Mouse (Mus musculus): ENCODE data around the gene Spaca6. TPM values are rescaled to one million over a fixed set of nuclear protein-coding genes. Genes with fewer than 3 reads are reported as not detected.

The Spaca6 gene
- 29.6 and 35.7 TPM in 2 replicates for polyA plus RNA-seq (2015; fragmentation: Nextera tagmentation; extraction: Ambion mirVana)

GRCm38 (mm10) chr17:17826751-17827657 lies at the start of gene Spaca6:
Spaca6 (plus strand) TSS chr17:17827158.
- peak; percentile 86 for ATAC-seq (ENCODE audit: insufficient read depth, low FRiP score, low read depth)
- Histone ChIP-seq H3K27me3 (replicated peaks) (no peaks in the 10 kb centered on the region), H3K9me3 (no peaks in the 10 kb centered on the region), H3K4me2 (peak within 1 kb of the TSS; percentile 67), H3K9ac (peak within 1 kb of the TSS; percentile 60), H3K4me1 (peaks cover 23% of the 10 kb centered on the region; the same call in 1 of the 2 replicates), H3K36me3 (0 out of 2 replicates have a peak, but pooled peaks cover 6% of the 10 kb centered on the region), H3K27ac (peak within 1 kb of the TSS; percentile 99), H3K4me3 (replicated peaks) (peak within 1 kb of the TSS; percentile 82)
- WGBS, result 1% methylated on average over 39 of the region's 42 CpGs

- no peaks in the 10 kb centered on the region for H3K4me1 ChIP-seq
- 69% methylated on average over 3 of the region's 3 CpGs for WGBS
Measured at GRCm38 (mm10) chr17:17790866-17791630, 35.9 kb upstream of the Spaca6 start.

GRCm38 (mm10) chr17:17792578-17792977 lies 34.4 kb upstream of the Spaca6 start:
- Histone ChIP-seq H3K9me3 (no peaks in the 10 kb centered on the region), H3K4me2 (no peak overlapping the region), H3K36me3 (no peaks in the 10 kb centered on the region), H3K27me3 (replicated peaks) (no peaks in the 10 kb centered on the region), H3K4me1 (no peaks in the 10 kb centered on the region), H3K27ac (no peak overlapping the region), H3K4me3 (replicated peaks) (no peak overlapping the region), H3K9ac (no peak overlapping the region)
- no peak; the same call in 1 of the 2 replicates for ATAC-seq (ENCODE audit: insufficient read depth, low FRiP score, low read depth)
- 29% methylated on average over 1 of the region's 1 CpGs for WGBS

More at GRCm38 (mm10) chr17:17790866-17791630, 35.9 kb upstream of the Spaca6 start:
- no peaks in the 10 kb centered on the region for H3K36me3 ChIP-seq
- H3K27me3 ChIP-seq (replicated peaks), result no peaks in the 10 kb centered on the region
- ATAC-seq (ENCODE audit: insufficient read depth, low FRiP score, low read depth), result no peak
- H3K4me3 ChIP-seq (replicated peaks), result no peak overlapping the region
- no peak overlapping the region for H3K27ac ChIP-seq
- H3K9me3 ChIP-seq, result no peaks in the 10 kb centered on the region
- no peak overlapping the region for H3K9ac ChIP-seq
- H3K4me2 ChIP-seq, result no peak overlapping the region

GRCm38 (mm10) chr17:17795527-17795926 lies 31.4 kb upstream of the Spaca6 start:
- ATAC-seq (ENCODE audit: insufficient read depth, low FRiP score, low read depth), result no peak
- WGBS, result 43% methylated on average over 2 of the region's 2 CpGs
- no peak overlapping the region for H3K27ac ChIP-seq
- H3K4me2 ChIP-seq, result no peak overlapping the region
- no peak overlapping the region for H3K9ac ChIP-seq
- H3K9me3 ChIP-seq, result no peaks in the 10 kb centered on the region
- H3K27me3 ChIP-seq (replicated peaks), result no peaks in the 10 kb centered on the region
- H3K4me1 ChIP-seq, result no peaks in the 10 kb centered on the region
- H3K4me3 ChIP-seq (replicated peaks), result no peak overlapping the region
- no peaks in the 10 kb centered on the region for H3K36me3 ChIP-seq

GRCm38 (mm10) chr17:17823612-17824336 lies 3.2 kb upstream of the Spaca6 start:
- H3K4me3 ChIP-seq (replicated peaks), result no peak overlapping the region
- 0 out of 2 replicates have a peak, but pooled peaks cover 6% of the 10 kb centered on the region for H3K4me1 ChIP-seq
- H3K9ac ChIP-seq, result no peak overlapping the region
- 80% methylated on average over 6 of the region's 6 CpGs for WGBS
- no peaks in the 10 kb centered on the region for H3K27me3 ChIP-seq (replicated peaks)
- no peak for ATAC-seq (ENCODE audit: insufficient read depth, low FRiP score, low read depth)
- no peak overlapping the region for H3K27ac ChIP-seq
- no peak overlapping the region for H3K4me2 ChIP-seq
- H3K36me3 ChIP-seq, result no peaks in the 10 kb centered on the region
- no peaks in the 10 kb centered on the region for H3K9me3 ChIP-seq

- ATAC-seq (ENCODE audit: insufficient read depth, low FRiP score, low read depth), result peak; percentile 8; the same call in 1 of the 2 replicates
- Histone ChIP-seq H3K27ac (peak overlapping the region; percentile 99), H3K9me3 (no peaks in the 10 kb centered on the region), H3K27me3 (replicated peaks) (no peaks in the 10 kb centered on the region), H3K36me3 (0 out of 2 replicates have a peak, but pooled peaks cover under 1% of the 10 kb centered on the region), H3K4me1 (peaks cover 20% of the 10 kb centered on the region; the same call in 1 of the 2 replicates), H3K4me3 (replicated peaks) (peak overlapping the region; percentile 82), H3K9ac (peak overlapping the region; percentile 43; the same call in 1 of the 2 replicates), H3K4me2 (peak overlapping the region; percentile 67)
- WGBS, result under 1% methylated on average over 20 of the region's 22 CpGs
Measured at GRCm38 (mm10) chr17:17825921-17826591, 902 bp upstream of the Spaca6 start.

- H3K4me2 ChIP-seq, result peak overlapping the region; percentile 67
- 0 out of 2 replicates have a peak, but pooled peaks cover 6% of the 10 kb centered on the region for H3K36me3 ChIP-seq
- peaks cover 25% of the 10 kb centered on the region; the same call in 1 of the 2 replicates for H3K4me1 ChIP-seq
- WGBS, result 0% methylated on average over 13 of the region's 13 CpGs
- H3K4me3 ChIP-seq (replicated peaks), result peak overlapping the region; percentile 82
- H3K27me3 ChIP-seq (replicated peaks), result no peaks in the 10 kb centered on the region
- peak; percentile 25; the same call in 1 of the 2 replicates for ATAC-seq (ENCODE audit: insufficient read depth, low FRiP score, low read depth)
- no peaks in the 10 kb centered on the region for H3K9me3 ChIP-seq
- H3K27ac ChIP-seq, result peak overlapping the region; percentile 99
- H3K9ac ChIP-seq, result peak overlapping the region; percentile 60; the same call in 1 of the 2 replicates
Measured at GRCm38 (mm10) chr17:17827658-17828190, 766 bp downstream of the Spaca6 start.

GRCm38 (mm10) chr17:17828191-17828981 lies 1.4 kb downstream of the Spaca6 start:
- H3K9me3 ChIP-seq, result no peaks in the 10 kb centered on the region
- no peaks in the 10 kb centered on the region for H3K27me3 ChIP-seq (replicated peaks)
- peaks cover 25% of the 10 kb centered on the region; the same call in 1 of the 2 replicates for H3K4me1 ChIP-seq
- peak; percentile 40 for ATAC-seq (ENCODE audit: insufficient read depth, low FRiP score, low read depth)
- peak overlapping the region; percentile 82 for H3K4me3 ChIP-seq (replicated peaks)
- peak overlapping the region; percentile 67 for H3K4me2 ChIP-seq
- H3K27ac ChIP-seq, result peak overlapping the region; percentile 99
- WGBS, result under 1% methylated on average over 10 of the region's 15 CpGs
- H3K36me3 ChIP-seq, result 0 out of 2 replicates have a peak, but pooled peaks cover 6% of the 10 kb centered on the region
- H3K9ac ChIP-seq, result peak overlapping the region; percentile 60; the same call in 1 of the 2 replicates

GRCm38 (mm10) chr17:17829052-17829785 lies 2.3 kb downstream of the Spaca6 start:
- no peaks in the 10 kb centered on the region for H3K27me3 ChIP-seq (replicated peaks)
- H3K9me3 ChIP-seq, result no peaks in the 10 kb centered on the region
- H3K9ac ChIP-seq, result peak overlapping the region; percentile 3; the same call in 1 of the 2 replicates
- ATAC-seq (ENCODE audit: insufficient read depth, low FRiP score, low read depth), result no peak
- WGBS, result 2% methylated on average over 6 of the region's 6 CpGs
- peak overlapping the region; percentile 99 for H3K27ac ChIP-seq
- peak overlapping the region; percentile 82 for H3K4me3 ChIP-seq (replicated peaks)
- peak overlapping the region; percentile 67 for H3K4me2 ChIP-seq
- peaks cover 34% of the 10 kb centered on the region for H3K4me1 ChIP-seq
- 0 out of 2 replicates have a peak, but pooled peaks cover 6% of the 10 kb centered on the region for H3K36me3 ChIP-seq

Data from stomach, embryonic 15.5 days (tissue).